Mouse (Mus musculus): Measurements from ENCODE around the gene Zfp300. TPM values are rescaled to one million over a fixed set of nuclear protein-coding genes. Genes with fewer than 3 reads are reported as not detected.

Zfp300 gene
- polyA plus RNA-seq (2012; rRNA removed): 0.05 TPM in 2 replicates

DNA sequence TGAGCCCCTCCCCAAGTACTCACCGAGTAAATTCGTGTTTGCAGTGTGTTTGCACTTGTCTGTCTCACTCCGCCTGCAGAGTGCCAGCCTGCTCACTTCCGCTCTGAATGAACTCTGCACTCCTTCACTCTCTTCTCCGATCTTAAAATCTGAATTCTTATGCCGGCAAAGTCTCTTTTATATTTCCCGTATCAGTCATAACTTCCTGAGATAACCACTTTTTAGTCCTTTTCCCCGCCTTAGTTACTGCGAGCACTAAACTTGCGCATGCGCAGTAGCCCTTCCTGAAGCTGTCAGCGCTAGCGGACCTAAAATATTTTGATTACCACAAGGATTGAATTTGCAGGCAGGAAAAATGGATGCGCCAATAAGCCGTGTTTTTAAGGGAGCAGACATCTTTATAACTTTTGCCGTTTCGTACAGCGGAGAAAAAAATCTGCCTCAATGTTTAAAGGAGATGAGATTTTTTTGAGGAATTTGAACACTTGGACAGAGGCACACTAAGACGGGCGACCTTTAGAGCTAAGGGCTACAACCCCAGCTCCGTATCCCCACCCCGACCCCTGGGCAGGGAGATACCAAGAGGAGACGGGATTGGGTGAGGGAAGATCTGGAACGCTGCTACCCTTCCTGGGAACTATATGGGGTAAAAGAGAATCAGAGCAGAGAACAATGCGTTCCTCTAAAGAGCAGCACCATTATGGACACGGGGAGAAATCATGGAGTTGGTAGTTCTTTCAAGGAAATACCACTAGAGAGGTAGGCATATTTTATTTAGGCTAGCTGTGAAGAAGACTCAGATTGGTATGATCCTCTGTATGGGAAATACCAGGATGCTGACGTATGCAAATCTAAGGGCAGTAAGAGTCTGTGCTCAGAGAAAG is at the start of gene Zfp300:
TSS of gene Zfp300 (minus strand) at position 545 of the 884 bp plus-strand sequence.

DNA sequence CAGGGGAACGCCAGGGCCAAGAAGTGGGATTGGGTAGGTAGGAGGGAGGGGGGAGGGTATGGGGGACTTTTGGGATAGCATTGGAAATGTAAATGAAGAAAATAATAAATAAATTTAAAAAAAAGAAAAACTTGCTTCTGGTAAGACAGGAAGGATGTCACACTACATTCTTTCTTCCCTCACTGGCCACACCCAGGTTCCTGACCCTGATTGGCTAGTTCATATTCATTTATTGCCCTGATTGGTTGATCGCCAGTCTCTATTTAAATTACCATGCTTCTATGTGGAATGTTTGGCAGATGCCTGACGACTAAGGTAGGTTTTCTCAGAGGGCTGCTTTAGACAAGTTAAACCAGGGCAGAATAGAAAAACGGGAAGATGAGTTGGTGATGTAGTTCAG is 26.2 kb upstream of the Zfp300 start, which contains the start of gene Ssxa1:
TSS of gene Ssxa1 (plus strand) at position 301 of the 400 bp plus-strand sequence.

DNA sequence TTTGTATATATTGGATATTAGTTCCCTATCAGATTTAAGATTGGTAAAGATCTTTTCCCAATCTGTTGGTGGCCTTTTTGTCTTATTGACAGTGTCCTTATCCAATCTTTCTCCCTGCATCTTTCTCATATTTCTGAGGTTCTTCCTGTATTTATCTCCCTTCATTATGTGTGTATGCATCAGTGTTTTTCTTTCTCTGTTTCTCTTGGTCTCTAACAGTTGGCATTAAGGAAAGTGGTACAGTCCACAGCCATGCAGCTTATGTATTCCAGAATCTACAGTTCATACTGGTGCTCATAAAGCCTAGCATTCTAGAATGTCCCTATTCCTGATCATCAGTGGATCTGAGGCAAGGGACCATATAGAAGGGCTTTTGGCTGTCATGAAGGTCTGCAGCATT is 21.2 kb downstream of the Zfp300 start, which contains the start of gene Spaca5:
TSS of gene Spaca5 (plus strand) at position 301 of the 400 bp plus-strand sequence.

DNA sequence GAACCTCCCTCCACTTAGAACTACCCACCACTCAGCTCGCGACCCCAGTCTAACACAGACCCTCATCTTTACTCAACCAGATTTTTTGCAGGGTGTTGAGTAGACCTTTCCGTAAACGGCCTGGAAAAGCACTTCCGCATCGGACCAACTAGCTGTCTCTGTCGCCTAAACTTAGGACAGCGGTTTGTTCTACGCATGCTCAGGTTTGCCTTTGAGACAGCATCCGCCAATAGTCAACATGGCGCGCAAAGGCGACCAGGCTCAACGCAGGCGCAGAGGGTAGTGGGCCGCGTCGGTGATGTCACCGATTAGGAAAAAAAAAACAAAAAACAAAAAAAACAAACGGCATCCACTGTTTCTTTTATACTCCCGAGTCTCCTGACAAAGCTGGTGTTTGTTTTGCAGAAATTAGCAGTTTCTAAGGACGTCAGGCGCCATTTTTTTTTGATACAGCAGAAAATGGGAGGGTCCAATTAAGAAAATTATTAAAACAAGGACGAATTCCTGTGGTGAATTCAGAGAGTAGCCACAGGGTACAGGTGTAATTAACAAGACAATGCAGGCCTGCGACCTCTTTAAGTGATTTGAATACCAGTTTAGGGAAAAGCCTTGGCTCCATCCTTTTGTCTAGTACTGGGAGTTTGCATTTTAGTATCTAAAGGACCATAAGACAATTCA is 27.3 kb downstream of the Zfp300 start, which contains the start of gene Zfp182:
TSS of gene Zfp182 (minus strand) at position 451 of the 678 bp plus-strand sequence.

Other genes starting within 250 kb of the Zfp300 start
- 1.3 and 1.9 TPM in 2 replicates for gene Timp1, start 219.4 kb downstream of the Zfp300 start, polyA plus RNA-seq (2012; rRNA removed)
- 0.01 and 0.05 TPM in 2 replicates for gene Syn1, start 168.5 kb downstream of the Zfp300 start, polyA plus RNA-seq (2012; rRNA removed)
- 53.3 and 55.8 TPM in 2 replicates for gene Cfp, start 158.0 kb downstream of the Zfp300 start, polyA plus RNA-seq (2012; rRNA removed)
- gene Elk1, start 138.9 kb downstream of the Zfp300 start, polyA plus RNA-seq (2012; rRNA removed): 2.9 and 3.5 TPM in 2 replicates
- gene Uxt, start 127.5 kb downstream of the Zfp300 start, polyA plus RNA-seq (2012; rRNA removed): 15.5 and 15.7 TPM in 2 replicates
- 1.7 and 1.8 TPM in 2 replicates for gene Zfp182, start 27.2 kb downstream of the Zfp300 start, polyA plus RNA-seq (2012; rRNA removed)
- not detected in 2 replicates for gene Spaca5, start 21.1 kb downstream of the Zfp300 start, polyA plus RNA-seq (2012; rRNA removed)
- gene Ssxa1, start 26.3 kb upstream of the Zfp300 start, polyA plus RNA-seq (2012; rRNA removed): not detected in 2 replicates
- gene Gm21876, start 86.1 kb upstream of the Zfp300 start, polyA plus RNA-seq (2012; rRNA removed): not detected in 2 replicates